Mouse (Mus musculus) lung, adult 2 months (tissue): Measurements from ENCODE around the gene Dgka.

Experiments used
- CTCF ChIP-seq: fragments of 200-500 bp; IDR thresholded peaks from 2 replicates; pipeline ENCODE4 v1.5.1; 2011; ENCODE audit warnings: mild to moderate bottlenecking, low read length, control low read depth; ENCODE audit not compliant: insufficient read depth
- POLR2A ChIP-seq: fragments of 200-500 bp; IDR thresholded peaks from 2 replicates; pipeline ENCODE4 v1.6.1; 2011; ENCODE audit warnings: low read depth, mild to moderate bottlenecking, control low read depth, low read length, borderline replicate concordance; ENCODE audit errors: extremely low read depth

GRCm38 (mm10) chr10:128702328-128703007 is 42.2 kb downstream of the Dgka start:
- TF ChIP-seq POLR2A (no peak), CTCF (no peak)
